Mouse (Mus musculus): ENCODE data around the gene Uox. TPM values are rescaled to one million over a fixed set of nuclear protein-coding genes. Genes with fewer than 3 reads are reported as not detected.

The Uox gene
- polyA plus RNA-seq, 1 experiment from 2014 or later = not detected

DNA sequence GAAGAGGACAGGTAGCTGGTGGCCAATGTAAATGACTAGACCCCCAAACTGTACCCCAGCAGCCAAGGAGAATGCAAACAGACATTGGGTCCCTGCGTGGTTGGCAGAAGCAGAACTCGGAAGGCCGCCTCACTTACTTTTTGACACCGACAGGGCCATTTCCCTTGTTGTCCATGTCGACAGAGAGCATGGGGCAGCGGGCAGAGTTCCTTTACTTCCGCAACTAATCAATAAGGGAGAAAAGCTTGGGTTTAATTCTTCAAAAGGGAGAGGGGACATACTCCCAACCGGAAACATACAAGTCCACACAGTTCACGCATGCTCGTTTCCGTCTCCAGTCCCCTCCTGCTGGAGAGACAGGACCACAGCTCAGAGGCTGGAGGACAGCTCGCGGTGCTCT is 110.4 kb downstream of the Uox start:
- TF ChIP-seq CTCF (IDR thresholded peaks at IDR 0.05; ENCODE audit: low read depth) = no peak
- Histone ChIP-seq H3K36me3 (ENCODE audit: insufficient read depth) (no peaks in the 10 kb centered on the region), H3K4me2 (no peak overlapping the region), H3K27me3 (ENCODE audit: insufficient read depth, low read length) (no peaks in the 10 kb centered on the region), H3K9ac (no peak overlapping the region), H3K4me3 (ENCODE audit: low read depth, low read length) (no peak overlapping the region), H3K9me3 (ENCODE audit: low read depth, low read length) (no peaks in the 10 kb centered on the region), H3K4me1 (ENCODE audit: insufficient read depth) (peaks cover 5% of the 10 kb centered on the region; the same call in 1 of the 2 replicates), H3K27ac (ENCODE audit: low read depth) (no peak overlapping the region)
- WGBS = 89% methylated on average over 13 of the region's 13 CpGs
- ATAC-seq (ENCODE audit: insufficient read depth) (no peak), DNase-seq (no peak)

DNA sequence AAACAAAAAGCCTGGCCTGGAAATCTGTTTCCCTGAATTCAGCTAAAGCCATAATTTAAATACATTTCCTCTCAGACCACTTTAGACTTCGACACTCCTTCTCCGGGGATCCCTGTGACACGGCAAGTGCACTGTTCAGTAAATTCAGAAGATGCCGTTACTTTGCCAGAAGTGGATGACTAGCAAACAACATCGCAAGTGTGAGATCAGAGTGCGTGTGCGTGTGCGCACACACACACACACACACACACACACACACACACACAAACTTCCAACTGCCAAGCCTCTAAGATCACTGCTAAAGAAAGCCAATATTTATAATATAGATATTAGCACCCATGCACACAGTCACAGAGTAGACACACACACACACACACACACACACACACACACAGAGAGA is 111.5 kb downstream of the Uox start:
- Histone ChIP-seq H3K9ac (no peak overlapping the region; the same call in 1 of the 2 replicates), H3K36me3 (ENCODE audit: insufficient read depth) (no peaks in the 10 kb centered on the region), H3K4me3 (ENCODE audit: low read depth, low read length) (no peak overlapping the region), H3K27ac (ENCODE audit: low read depth) (no peak overlapping the region), H3K9me3 (ENCODE audit: low read depth, low read length) (no peaks in the 10 kb centered on the region), H3K27me3 (ENCODE audit: insufficient read depth, low read length) (no peaks in the 10 kb centered on the region), H3K4me2 (peak overlapping the region; percentile 55), H3K4me1 (ENCODE audit: insufficient read depth) (peaks cover 5% of the 10 kb centered on the region; the same call in 1 of the 2 replicates)
- DNase-seq (peak; percentile 37), ATAC-seq (ENCODE audit: insufficient read depth) (no peak)
- WGBS = 61% methylated on average over 8 of the region's 8 CpGs
- no peak for TF ChIP-seq CTCF (IDR thresholded peaks at IDR 0.05; ENCODE audit: low read depth)

Other genes with a start within 250 kb of the Uox start
- 29.3 and 30.5 TPM in 2 replicates for gene Ssx2ip, start 165.8 kb upstream of the Uox start, polyA plus RNA-seq (2014; fragmentation: Nextera tagmentation; extraction: Ambion mirVana)
- 8.9 and 10.4 TPM in 2 replicates for gene Ctbs, start 120.6 kb upstream of the Uox start, polyA plus RNA-seq (2014; fragmentation: Nextera tagmentation; extraction: Ambion mirVana)
- 4.2 and 4.8 TPM in 2 replicates for gene Spata1, start 70.7 kb upstream of the Uox start, polyA plus RNA-seq (2014; fragmentation: Nextera tagmentation; extraction: Ambion mirVana)
- 887 and 951 TPM in 2 replicates for gene Gng5, start 70.6 kb upstream of the Uox start, polyA plus RNA-seq (2014; fragmentation: Nextera tagmentation; extraction: Ambion mirVana)
- gene Rpf1, start 49.0 kb upstream of the Uox start, polyA plus RNA-seq (2014; fragmentation: Nextera tagmentation; extraction: Ambion mirVana) = 55.7 and 56.1 TPM in 2 replicates
- gene Dnase2b, start 45.2 kb downstream of the Uox start, polyA plus RNA-seq (2014; fragmentation: Nextera tagmentation; extraction: Ambion mirVana) = not detected in 2 replicates
- not detected in 2 replicates for gene 4930503B20Rik, start 80.9 kb downstream of the Uox start, polyA plus RNA-seq (2014; fragmentation: Nextera tagmentation; extraction: Ambion mirVana)
- gene Samd13, start 115.2 kb downstream of the Uox start, polyA plus RNA-seq (2014; fragmentation: Nextera tagmentation; extraction: Ambion mirVana) = 0.66 and 1.2 TPM in 2 replicates
- 69.6 and 74.8 TPM in 2 replicates for gene Prkacb, start 242.6 kb downstream of the Uox start, polyA plus RNA-seq (2014; fragmentation: Nextera tagmentation; extraction: Ambion mirVana)

Measured in lung, embryonic 14.5 days (tissue).